Mouse (Mus musculus) MEL (cell line): Measurements from ENCODE around the gene Auts2.

Experiments used
- CHD2 ChIP-seq: IDR thresholded peaks from 2 replicates; pipeline ENCODE4 v1.6.1; 2011; ENCODE audit warnings: low read length, improper control_type of control experiment
- CTCF ChIP-seq, 3 experiments: IDR thresholded peaks in 2 of 3; conservative IDR thresholded peaks in 1 of 3; 2 replicates each; pipeline ENCODE4 v1.5.1; 2011 to 2012; ENCODE audit warnings: low read length in 3 of 3, low read depth in 2 of 3, mild to moderate bottlenecking in 2 of 3, improper control_type of control experiment in 1 of 3, inconsistent platforms in 1 of 3, mixed read lengths in 1 of 3, moderate library complexity in 1 of 3; ENCODE audit not compliant: control insufficient read depth in 1 of 3, insufficient read depth in 1 of 3, poor library complexity in 1 of 3, severe bottlenecking in 1 of 3
- ELF1 ChIP-seq: IDR thresholded peaks from 2 replicates; pipeline ENCODE4 v1.6.1; 2014; ENCODE audit warnings: low read depth, mild to moderate bottlenecking, inconsistent platforms, low read length, improper control_type of control experiment, moderate library complexity
- GABPA ChIP-seq: IDR thresholded peaks from 2 replicates; pipeline ENCODE4 v1.6.1; 2012; ENCODE audit warnings: low read depth, mild to moderate bottlenecking, inconsistent platforms, low read length, improper control_type of control experiment, moderate library complexity
- JUND ChIP-seq: IDR thresholded peaks from 2 replicates; pipeline ENCODE4 v1.6.1; 2011; ENCODE audit warnings: low read depth, mild to moderate bottlenecking, improper control_type of control experiment, low read length
- MAX ChIP-seq: IDR thresholded peaks from 2 replicates; pipeline ENCODE4 v1.6.1; 2011; ENCODE audit warnings: low read length, improper control_type of control experiment
- MXI1 ChIP-seq: IDR thresholded peaks from 2 replicates; pipeline ENCODE4 v1.6.1; 2011; ENCODE audit warnings: mild to moderate bottlenecking, low read depth, low read length, improper control_type of control experiment
- POLR2A ChIP-seq, 2 experiments: IDR thresholded peaks; 2 replicates each; pipeline ENCODE4 v1.6.1; 2011 to 2012; ENCODE audit warnings: low read length in 2 of 2, mild to moderate bottlenecking in 2 of 2, control low read depth in 1 of 2, improper control_type of control experiment in 1 of 2, low read depth in 1 of 2, moderate library complexity in 1 of 2; ENCODE audit not compliant: control insufficient read depth in 1 of 2, insufficient read depth in 1 of 2, poor library complexity in 1 of 2
- UBTF ChIP-seq: IDR thresholded peaks from 2 replicates; pipeline ENCODE4 v1.6.1; 2012; ENCODE audit warnings: low read depth, mild to moderate bottlenecking, inconsistent platforms, low read length, improper control_type of control experiment, moderate library complexity, borderline replicate concordance; ENCODE audit not compliant: insufficient read depth
- ZNF384 ChIP-seq: IDR thresholded peaks from 2 replicates; pipeline ENCODE4 v1.6.1; 2012; ENCODE audit warnings: low read depth, mild to moderate bottlenecking, inconsistent platforms, low read length, improper control_type of control experiment

GRCm38 (mm10) chr5:131466131-131466530, 1077.0 kb downstream of the Auts2 start:
- TF ChIP-seq MAX (no peak), POLR2A (IDR thresholded peaks at IDR 0.05; ENCODE audit: control insufficient read depth in 1 of 2, insufficient read depth in 1 of 2, low read depth in 1 of 2, low read length in 2 of 2, poor library complexity in 1 of 2) (no peak), ELF1 (no peak), GABPA (no peak), JUND (no peak), CHD2 (no peak), CTCF (IDR thresholded peaks at IDR 0.05 in 2 of 3, conservative IDR thresholded peaks at IDR 0.05 in 1 of 3; ENCODE audit: control insufficient read depth in 1 of 3, insufficient read depth in 1 of 3, low read depth in 2 of 3, low read length in 3 of 3, poor library complexity in 1 of 3, severe bottlenecking in 1 of 3) (no peak), MXI1 (no peak), UBTF (no peak), ZNF384 (no peak)
